ENCODE assay signal across 8 mouse cellular contexts in the genomic region with DNA sequence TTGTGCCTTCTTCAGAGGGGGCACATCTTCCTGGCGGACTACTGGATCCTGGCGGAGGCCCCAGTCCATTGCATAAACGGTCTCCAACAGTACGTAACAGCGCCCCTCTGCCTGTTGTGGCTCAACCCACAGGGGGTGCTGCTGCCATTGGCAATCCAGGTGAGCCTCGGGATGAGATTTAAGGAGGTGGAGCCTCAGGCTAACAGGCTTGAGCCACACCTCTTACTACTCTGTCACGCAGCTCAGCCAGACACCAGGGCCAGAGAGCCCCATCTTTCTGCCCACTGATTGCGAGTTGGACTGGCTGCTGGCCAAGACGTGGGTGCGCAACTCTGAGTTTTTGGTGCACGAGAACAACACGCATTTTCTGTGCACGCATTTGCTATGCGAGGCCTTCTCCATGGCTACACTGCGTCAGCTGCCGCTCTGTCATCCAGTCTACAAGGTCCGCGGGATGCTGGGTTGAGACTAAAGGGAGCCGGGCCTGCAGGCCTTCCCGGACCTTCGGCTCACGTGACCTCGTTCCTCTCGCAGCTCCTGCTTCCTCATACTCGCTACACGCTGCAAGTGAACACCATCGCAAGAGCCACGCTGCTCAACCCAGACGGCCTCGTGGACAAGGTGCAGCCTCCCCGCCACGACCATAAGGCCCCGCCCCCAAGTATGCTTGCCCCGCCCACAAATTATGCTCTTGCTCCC. TPM values are rescaled to one million over a fixed set of nuclear protein-coding genes. Genes with fewer than 3 reads are reported as not detected.
DNase-seq lines count a peak whose midpoint lies in the region; ATAC-seq lines count a peak whose summit lies in the region.

No protein-coding gene starts in this region.

- 3% methylated on average over 34 of the region's 34 CpGs for WGBS in embryonic facial prominence, embryonic 15.5 days
- WGBS in liver, embryonic 16.5 days (ENCODE audit: insufficient replicate concordance): 4% methylated on average over 34 of the region's 34 CpGs
- 3% methylated on average over 34 of the region's 34 CpGs for whole genome bisulfite sequencing in neural tube, embryonic 12.5 days

- intact Hi-C loops in heart, postnatal 14 days (cut with DNase I): no loop called here

- peak; percentile 83 for DNase-seq in adrenal gland, postnatal 14 days
- peak; percentile 32 to 45 for DNase-seq in heart, postnatal 14 days
- DNase-seq in layer of hippocampus, adult 11-12 months (ENCODE audit: low spot score): peak; percentile 83
- DNase-seq in thymus, postnatal 36 days: peak; percentile 51 to 67

- peak overlapping the region; percentile 81 for H3K4me2 ChIP-seq in embryonic facial prominence, embryonic 15.5 days (replicated peaks)
- H3K4me2 ChIP-seq in liver, embryonic 16.5 days (ENCODE audit: low read depth, low read length): peak overlapping the region; percentile 68
- H3K4me2 ChIP-seq in neural tube, embryonic 12.5 days (replicated peaks): peak overlapping the region; percentile 73

- peak overlapping the region; percentile 63 for H3K27ac ChIP-seq in embryonic facial prominence, embryonic 15.5 days (replicated peaks)
- no peak overlapping the region for H3K27ac ChIP-seq in liver, embryonic 16.5 days (ENCODE audit: low read length)
- no peak overlapping the region for H3K27ac ChIP-seq in neural tube, embryonic 12.5 days

- peak overlapping the region; percentile 47 for H3K4me3 ChIP-seq in embryonic facial prominence, embryonic 15.5 days (replicated peaks)
- H3K4me3 ChIP-seq in liver, embryonic 16.5 days (ENCODE audit: low read depth, low read length): peak overlapping the region; percentile 48
- peak overlapping the region; percentile 39 for H3K4me3 ChIP-seq in neural tube, embryonic 12.5 days

- H3K36me3 ChIP-seq in embryonic facial prominence, embryonic 15.5 days: no peaks in the 10 kb centered on the region
- H3K36me3 ChIP-seq in liver, embryonic 16.5 days (ENCODE audit: control insufficient read depth, insufficient read depth): no peaks in the 10 kb centered on the region
- no peaks in the 10 kb centered on the region for H3K36me3 ChIP-seq in neural tube, embryonic 12.5 days

- H3K27me3 ChIP-seq in embryonic facial prominence, embryonic 15.5 days: no peaks in the 10 kb centered on the region
- H3K27me3 ChIP-seq in liver, embryonic 16.5 days (ENCODE audit: control insufficient read depth, insufficient read depth, low read depth, low read length): no peaks in the 10 kb centered on the region; the same call in 1 of the 2 replicates
- peaks cover 7% of the 10 kb centered on the region; the same call in 1 of the 2 replicates for H3K27me3 ChIP-seq in neural tube, embryonic 12.5 days (replicated peaks)

- no peaks in the 10 kb centered on the region for H3K9me3 ChIP-seq in embryonic facial prominence, embryonic 15.5 days (replicated peaks)
- H3K9me3 ChIP-seq in liver, embryonic 16.5 days (replicated peaks; ENCODE audit: control insufficient read depth, low read length): no peaks in the 10 kb centered on the region
- no peaks in the 10 kb centered on the region for H3K9me3 ChIP-seq in neural tube, embryonic 12.5 days

- H3K4me1 ChIP-seq in embryonic facial prominence, embryonic 15.5 days: peaks cover 12% of the 10 kb centered on the region
- H3K4me1 ChIP-seq in liver, embryonic 16.5 days (ENCODE audit: control insufficient read depth, low read depth, low read length): peaks cover 8% of the 10 kb centered on the region
- peaks cover 8% of the 10 kb centered on the region for H3K4me1 ChIP-seq in neural tube, embryonic 12.5 days

- peak; percentile 58 for ATAC-seq in CD4-positive, CD25-positive, alpha-beta regulatory T cell, adult 4 months
- peak; percentile 74 for ATAC-seq in embryonic facial prominence, embryonic 15.5 days (ENCODE audit: insufficient number of reproducible peaks, low FRiP score, low TSS enrichment, low read depth)
- ATAC-seq in liver, embryonic 16.5 days (ENCODE audit: low read depth): peak; percentile 55
- ATAC-seq in neural tube, embryonic 12.5 days (ENCODE audit: low FRiP score, low read depth): peak; percentile 44; the same call in 1 of the 2 replicates

- peak overlapping the region; percentile 26; the same call in 1 of the 2 replicates for H3K9ac ChIP-seq in embryonic facial prominence, embryonic 15.5 days
- no peak overlapping the region; the same call in 1 of the 2 replicates for H3K9ac ChIP-seq in liver, embryonic 16.5 days (ENCODE audit: low read depth, low read length)
- H3K9ac ChIP-seq in neural tube, embryonic 12.5 days: peak overlapping the region; percentile 52

RNA-seq across cellular contexts. Expression of gene Aloxe3, which starts 8.4 kb away (rescaled TPM):
- polyA plus RNA-seq in CD4-positive, CD25-positive, alpha-beta regulatory T cell, adult 4 months (2017; shearing (Covaris generic)): under 1 TPM in 1 of 2 experiments, not detected in 1; 0.35 TPM
- total RNA-seq in adrenal gland, postnatal 14 days (2021): 1.2 and 1.6 TPM in 2 replicates
- 7.6 and 8.9 TPM in 2 replicates for polyA plus RNA-seq in embryonic facial prominence, embryonic 15.5 days (2015; fragmentation: Nextera tagmentation; extraction: Ambion mirVana)
- total RNA-seq in heart, postnatal 14 days (2021): not detected
- polyA plus RNA-seq in liver, embryonic 16.5 days (2015; fragmentation: Nextera tagmentation; extraction: Ambion mirVana): 0.09 and 0.39 TPM in 2 replicates
- polyA plus RNA-seq in neural tube, embryonic 12.5 days (2016; fragmentation: Nextera tagmentation; extraction: Ambion mirVana): 0.65 TPM in 1 of 2 replicates, not detected in the other

RNA-seq across cellular contexts. Expression of gene 9130213A22Rik, which starts 11.7 kb away (rescaled TPM):
- polyA plus RNA-seq in CD4-positive, CD25-positive, alpha-beta regulatory T cell, adult 4 months (2017; shearing (Covaris generic)): not detected
- 0.38 and 0.41 TPM in 2 replicates for total RNA-seq in adrenal gland, postnatal 14 days (2021)
- polyA plus RNA-seq in embryonic facial prominence, embryonic 15.5 days (2015; fragmentation: Nextera tagmentation; extraction: Ambion mirVana): 0.35 and 0.51 TPM in 2 replicates
- total RNA-seq in heart, postnatal 14 days (2021): under 1 TPM; 0.33 to 0.44 TPM
- 0.07 TPM in 1 of 2 replicates, not detected in the other for polyA plus RNA-seq in liver, embryonic 16.5 days (2015; fragmentation: Nextera tagmentation; extraction: Ambion mirVana)
- polyA plus RNA-seq in neural tube, embryonic 12.5 days (2016; fragmentation: Nextera tagmentation; extraction: Ambion mirVana): not detected in 2 replicates

RNA-seq across cellular contexts. Expression of gene Hes7, which starts 13.9 kb away (rescaled TPM):
- not detected for polyA plus RNA-seq in CD4-positive, CD25-positive, alpha-beta regulatory T cell, adult 4 months (2017; shearing (Covaris generic))
- total RNA-seq in adrenal gland, postnatal 14 days (2021): 0.37 TPM in 1 of 2 replicates, not detected in the other
- 0.55 and 0.64 TPM in 2 replicates for polyA plus RNA-seq in embryonic facial prominence, embryonic 15.5 days (2015; fragmentation: Nextera tagmentation; extraction: Ambion mirVana)
- under 1 TPM; 0.14 to 0.32 TPM for total RNA-seq in heart, postnatal 14 days (2021)
- 0.06 and 0.07 TPM in 2 replicates for polyA plus RNA-seq in liver, embryonic 16.5 days (2015; fragmentation: Nextera tagmentation; extraction: Ambion mirVana)
- 0.28 TPM in 2 replicates for polyA plus RNA-seq in neural tube, embryonic 12.5 days (2016; fragmentation: Nextera tagmentation; extraction: Ambion mirVana)

RNA-seq across cellular contexts. Expression of gene Alox12b, which starts 22.7 kb away (rescaled TPM):
- polyA plus RNA-seq in CD4-positive, CD25-positive, alpha-beta regulatory T cell, adult 4 months (2017; shearing (Covaris generic)): not detected
- total RNA-seq in adrenal gland, postnatal 14 days (2021): not detected in 2 replicates
- polyA plus RNA-seq in embryonic facial prominence, embryonic 15.5 days (2015; fragmentation: Nextera tagmentation; extraction: Ambion mirVana): 28.7 and 30.5 TPM in 2 replicates
- total RNA-seq in heart, postnatal 14 days (2021): not detected
- not detected in 2 replicates for polyA plus RNA-seq in liver, embryonic 16.5 days (2015; fragmentation: Nextera tagmentation; extraction: Ambion mirVana)
- polyA plus RNA-seq in neural tube, embryonic 12.5 days (2016; fragmentation: Nextera tagmentation; extraction: Ambion mirVana): 0.20 TPM in 1 of 2 replicates, not detected in the other

RNA-seq across cellular contexts. Expression of gene Per1, which starts 39.1 kb away (rescaled TPM):
- polyA plus RNA-seq in CD4-positive, CD25-positive, alpha-beta regulatory T cell, adult 4 months (2017; shearing (Covaris generic)): 1 to 10 TPM; 4.5 to 6.6 TPM
- 116 and 118 TPM in 2 replicates for total RNA-seq in adrenal gland, postnatal 14 days (2021)
- polyA plus RNA-seq in embryonic facial prominence, embryonic 15.5 days (2015; fragmentation: Nextera tagmentation; extraction: Ambion mirVana): 29.6 and 34.4 TPM in 2 replicates
- 100 to 1,000 TPM; 100 to 103 TPM for total RNA-seq in heart, postnatal 14 days (2021)
- 6.9 and 8.5 TPM in 2 replicates for polyA plus RNA-seq in liver, embryonic 16.5 days (2015; fragmentation: Nextera tagmentation; extraction: Ambion mirVana)
- polyA plus RNA-seq in neural tube, embryonic 12.5 days (2016; fragmentation: Nextera tagmentation; extraction: Ambion mirVana): 7.4 and 9.0 TPM in 2 replicates
